Mouse (Mus musculus) layer of hippocampus, postnatal 10 days (tissue): ENCODE results near the gene Dnajb1. TPM values are rescaled to one million over a fixed set of nuclear protein-coding genes. Genes with fewer than 3 reads are reported as not detected.

ENCODE experiments used
- DNase-seq, 2 experiments: peaks; one replicate each; pipeline ENCODE4 v3.0.0; 2021; ENCODE audit warnings: low spot score in 2 of 2
- total RNA-seq, 2 experiments: library from RNA; stranded (reverse); gene quantifications; 2 replicates each; pipeline ENCODE4 v1.2.3; 2021

Gene Dnajb1
- total RNA-seq, 2 experiments from 2014 or later: 29.4 to 33.5 TPM

GRCm38 (mm10) chr8:83652744-83653661 lies 45.0 kb downstream of the Dnajb1 start:
- DNase-seq: no peak

- DNase-seq: no peak
These were observed 45.6 kb downstream of the Dnajb1 start for GRCm38 (mm10) chr8:83653662-83654017.

- DNase-seq: no peak
These were observed 46.7 kb downstream of the Dnajb1 start for GRCm38 (mm10) chr8:83654725-83655124.

GRCm38 (mm10) chr8:83656043-83656442 lies 48.0 kb downstream of the Dnajb1 start:
- DNase-seq: no peak

- DNase-seq: no peak
These were observed 48.7 kb downstream of the Dnajb1 start for GRCm38 (mm10) chr8:83656484-83657246.

GRCm38 (mm10) chr8:83660545-83660944 lies 52.6 kb downstream of the Dnajb1 start:
- DNase-seq: no peak

GRCm38 (mm10) chr8:83660995-83661680 lies 53.1 kb downstream of the Dnajb1 start:
- DNase-seq: no peak

Other genes with a start within 250 kb of the Dnajb1 start
- gene Clgn, start 218.3 kb upstream of the Dnajb1 start, total RNA-seq: 10 to 100 TPM; 10.6 TPM
- gene Scoc, start 149.8 kb upstream of the Dnajb1 start, total RNA-seq: 100 to 1,000 TPM; 263 to 293 TPM
- not detected for gene Olfr370, start 72.4 kb upstream of the Dnajb1 start, total RNA-seq
- gene Ndufb7, start 41.5 kb upstream of the Dnajb1 start, total RNA-seq: 100 to 1,000 TPM; 161 to 175 TPM
- 100 to 1,000 TPM; 532 to 604 TPM for gene Tecr, start 222 bp upstream of the Dnajb1 start, total RNA-seq
- gene Gipc1, start 44.5 kb downstream of the Dnajb1 start, total RNA-seq: 10 to 100 TPM; 65.2 to 77.6 TPM
- 1 to 10 TPM in 1 of 2 experiments, under 1 TPM in 1; 0.32 to 1.0 TPM for gene Ptger1, start 58.5 kb downstream of the Dnajb1 start, total RNA-seq
- 10 to 100 TPM; 65.0 to 73.7 TPM for gene Pkn1, start 91.0 kb downstream of the Dnajb1 start, total RNA-seq
- 10 to 100 TPM; 25.4 to 27.7 TPM for gene Ddx39, start 107.0 kb downstream of the Dnajb1 start, total RNA-seq
- gene Adgre5, start 133.1 kb downstream of the Dnajb1 start, total RNA-seq: 10 to 100 TPM; 11.5 to 13.7 TPM